ENCODE assay signal across 28 mouse cellular contexts in the genomic region with DNA sequence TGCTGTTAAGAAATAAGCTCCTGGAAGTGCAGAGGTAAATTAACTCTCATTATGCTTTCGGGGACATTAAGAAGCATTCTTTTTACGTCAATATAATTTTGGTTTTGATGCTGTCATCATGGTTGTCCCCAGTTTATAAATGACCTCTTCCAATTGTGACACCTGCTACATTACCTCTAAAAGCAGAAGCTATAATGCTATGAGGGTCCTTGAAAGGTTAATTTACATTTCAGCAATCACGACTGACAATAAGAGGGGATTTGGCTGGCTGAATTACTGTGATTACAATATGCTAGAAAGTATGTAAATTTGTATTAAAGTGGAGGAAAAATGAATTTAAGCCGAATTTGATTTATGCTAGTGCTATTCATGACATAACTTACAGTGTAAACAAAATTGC.
"Had no signal": no experiment of that assay in that cellular context is flagged by ENCODE, and none has a peak within 500 bp of the region (broad histone marks: within the 10 kb centered on the region; RNA-seq: fewer than 3 reads in every experiment).

No protein-coding gene starts in this region.

- H3K27ac ChIP-seq: gastrocnemius, adult 2 months; heart, embryonic 10.5 days; hindbrain, embryonic 10.5 days; hindbrain, embryonic 12.5 days; hindbrain, embryonic 14.5 days; intestine, embryonic 15.5 days; layer of hippocampus, adult 2 months; left cerebral cortex, adult 2 months; limb, embryonic 10.5 days; limb, embryonic 12.5 days; liver, embryonic 13.5 days; liver, embryonic 15.5 days had no signal

- ATAC-seq: hindbrain, embryonic 16.5 days; inflammation-experienced regulatory T-cells, adult 6 months; intestine, embryonic 15.5 days; intestine, postnatal 0 days had no signal

- H3K9ac ChIP-seq: heart, embryonic 12.5 days; hindbrain, embryonic 12.5 days; hindbrain, embryonic 14.5 days; intestine, embryonic 15.5 days; limb, embryonic 12.5 days; liver, embryonic 13.5 days; liver, embryonic 15.5 days had no signal

- H3K27me3 ChIP-seq: heart, embryonic 12.5 days; hindbrain, embryonic 12.5 days; intestine, embryonic 15.5 days; limb, embryonic 12.5 days; liver, embryonic 13.5 days; liver, embryonic 15.5 days had no signal

- H3K9me3 ChIP-seq: heart, embryonic 10.5 days; heart, embryonic 12.5 days; hindbrain, embryonic 10.5 days; hindbrain, embryonic 12.5 days; intestine, embryonic 15.5 days; limb, embryonic 10.5 days; limb, embryonic 12.5 days; liver, embryonic 13.5 days; liver, embryonic 15.5 days had no signal

- H3K36me3 ChIP-seq: heart, embryonic 10.5 days; heart, embryonic 12.5 days; hindbrain, embryonic 10.5 days; hindbrain, embryonic 12.5 days; intestine, embryonic 15.5 days; limb, embryonic 10.5 days; limb, embryonic 12.5 days; liver, embryonic 13.5 days; liver, embryonic 15.5 days had no signal

- H3K4me3 ChIP-seq: gastrocnemius, adult 2 months; heart, embryonic 10.5 days; heart, embryonic 12.5 days; hindbrain, embryonic 10.5 days; hindbrain, embryonic 12.5 days; intestine, embryonic 15.5 days; layer of hippocampus, adult 2 months; left cerebral cortex, adult 2 months; limb, embryonic 10.5 days; limb, embryonic 12.5 days; liver, embryonic 13.5 days; liver, embryonic 15.5 days had no signal

- H3K4me2 ChIP-seq: heart, embryonic 12.5 days; hindbrain, embryonic 12.5 days; hindbrain, embryonic 14.5 days; intestine, embryonic 15.5 days; limb, embryonic 12.5 days; liver, embryonic 11.5 days; liver, embryonic 13.5 days; liver, embryonic 15.5 days had no signal

- DNase-seq: gastrocnemius, adult 2 months; gastrocnemius, postnatal 10 days; gastrocnemius, postnatal 25 days; heart, adult 18-20 months; heart, postnatal 10 days; heart, postnatal 4 days; kidney, adult 18-20 months; kidney, adult 8-10 months; kidney, postnatal 10 days; kidney, postnatal 25 days; kidney, postnatal 4 days; liver; liver, embryonic 13.5 days had no signal

- H3K4me1 ChIP-seq: heart, embryonic 10.5 days; heart, embryonic 12.5 days; hindbrain, embryonic 10.5 days; hindbrain, embryonic 12.5 days; intestine, embryonic 15.5 days; limb, embryonic 10.5 days; limb, embryonic 12.5 days; liver, embryonic 13.5 days; liver, embryonic 15.5 days had no signal
